Mouse (Mus musculus) forebrain, embryonic 15.5 days (tissue): ENCODE data around the gene Olfr775. TPM values are rescaled to one million over a fixed set of nuclear protein-coding genes. Genes with fewer than 3 reads are reported as not detected.

Experiments used
- ATAC-seq: fragments of 200-750 bp; cut with Nextera tagmentation; replicated peaks from 2 replicates; pipeline ENCODE4 v1.8.0; 2017; ENCODE audit warnings: mild to moderate bottlenecking, moderate TSS enrichment, moderate library complexity
- H3K27ac ChIP-seq: fragments of 300-500 bp; sonication (generic); replicated peaks from 2 replicates; pipeline ENCODE4 v1.5.1; 2015; ENCODE audit warnings: mild to moderate bottlenecking, inconsistent platforms
- H3K27me3 ChIP-seq: fragments of 300-500 bp; sonication (generic); 2 replicates; pipeline ENCODE4 v1.6.1; 2015; ENCODE audit warnings: inconsistent platforms
- H3K36me3 ChIP-seq: fragments of 300-500 bp; sonication (generic); 2 replicates; pipeline ENCODE4 v1.6.1; 2015; ENCODE audit warnings: mild to moderate bottlenecking, inconsistent platforms
- H3K4me1 ChIP-seq: fragments of 300-500 bp; sonication (generic); 2 replicates; pipeline ENCODE4 v1.6.1; 2015; ENCODE audit warnings: inconsistent platforms
- H3K4me2 ChIP-seq: fragments of 300-500 bp; sonication (generic); replicated peaks from 2 replicates; pipeline ENCODE4 v1.6.1; 2015; ENCODE audit warnings: mild to moderate bottlenecking, inconsistent platforms
- H3K4me3 ChIP-seq: fragments of 300-500 bp; sonication (generic); 2 replicates; pipeline ENCODE4 v1.5.1; 2015; ENCODE audit warnings: mild to moderate bottlenecking, inconsistent platforms
- H3K9ac ChIP-seq: fragments of 300-500 bp; sonication (generic); replicated peaks from 2 replicates; pipeline ENCODE4 v1.6.1; 2015; ENCODE audit warnings: mild to moderate bottlenecking, inconsistent platforms
- H3K9me3 ChIP-seq: fragments of 300-500 bp; sonication (generic); 2 replicates; pipeline ENCODE4 v1.6.1; 2016; ENCODE audit warnings: inconsistent platforms
- WGBS: fragments of 180-500 bp; shearing (Covaris S2); methylation state at CpG from one replicate; pipeline ENCODE4 v1.1.7; 2015; ENCODE audit warnings: mixed read lengths; 5-methylcytosine and 5-hydroxymethylcytosine counted together
- polyA plus RNA-seq: library from polyadenylated mRNA; unstranded; fragments of >200 nt; fragmentation: Nextera tagmentation; extraction: Ambion mirVana; gene quantifications from 2 replicates; pipeline ENCODE4 v1.2.1, GENCODE M21; 2015

The Olfr775 gene
- not detected in 2 replicates for polyA plus RNA-seq

GRCm38 (mm10) chr10:129248112-129248511 is at the start of gene Olfr775:
Gene Olfr775, plus strand, starts transcription at chr10:129248412.
- no peak for ATAC-seq
- Histone ChIP-seq H3K27me3 (no peaks in the 10 kb centered on the region), H3K4me2 (no peak within 1 kb of the TSS), H3K4me3 (no peak within 1 kb of the TSS), H3K36me3 (no peaks in the 10 kb centered on the region), H3K9me3 (no peaks in the 10 kb centered on the region), H3K9ac (no peak within 1 kb of the TSS), H3K4me1 (no peaks in the 10 kb centered on the region), H3K27ac (no peak within 1 kb of the TSS)
- WGBS = 70% methylated on average over 3 of the region's 3 CpGs

- Histone ChIP-seq H3K9me3 (no peaks in the 10 kb centered on the region), H3K4me2 (no peak overlapping the region), H3K9ac (no peak overlapping the region), H3K4me1 (no peaks in the 10 kb centered on the region), H3K27me3 (no peaks in the 10 kb centered on the region), H3K36me3 (no peaks in the 10 kb centered on the region), H3K4me3 (no peak overlapping the region), H3K27ac (no peak overlapping the region)
- no peak for ATAC-seq
- WGBS = 82% methylated on average over 1 of the region's 1 CpGs
Measured at GRCm38 (mm10) chr10:129230737-129231136, 17.5 kb upstream of the Olfr775 start.

GRCm38 (mm10) chr10:129235904-129236303 is 12.3 kb upstream of the Olfr775 start, which contains the start of gene Olfr774:
Gene Olfr774, plus strand, starts transcription at chr10:129236204.
- no peak within 1 kb of the TSS for H3K4me2 ChIP-seq
- no peaks in the 10 kb centered on the region for H3K36me3 ChIP-seq
- no peak within 1 kb of the TSS for H3K4me3 ChIP-seq

GRCm38 (mm10) chr10:129258827-129259226 is 10.6 kb downstream of the Olfr775 start, which contains the start of gene Olfr776:
Gene Olfr776, plus strand, starts transcription at chr10:129259127.
- H3K27ac ChIP-seq = no peak within 1 kb of the TSS
- H3K27me3 ChIP-seq = no peaks in the 10 kb centered on the region
- no peak for ATAC-seq
- H3K4me3 ChIP-seq = no peak within 1 kb of the TSS
- H3K4me2 ChIP-seq = no peak within 1 kb of the TSS
- no peaks in the 10 kb centered on the region for H3K4me1 ChIP-seq
- H3K9ac ChIP-seq = no peak within 1 kb of the TSS
- no peaks in the 10 kb centered on the region for H3K9me3 ChIP-seq
- no peaks in the 10 kb centered on the region for H3K36me3 ChIP-seq

More at GRCm38 (mm10) chr10:129235904-129236303, 12.3 kb upstream of the Olfr775 start, which contains the start of gene Olfr774:
- Histone ChIP-seq H3K9me3 (no peaks in the 10 kb centered on the region), H3K4me1 (no peaks in the 10 kb centered on the region), H3K27ac (no peak within 1 kb of the TSS), H3K27me3 (no peaks in the 10 kb centered on the region), H3K9ac (no peak within 1 kb of the TSS)
- 76% methylated on average over 2 of the region's 2 CpGs for WGBS
- ATAC-seq = no peak

GRCm38 (mm10) chr10:129271081-129271535 is 22.9 kb downstream of the Olfr775 start, which contains the start of gene Olfr777:
Gene Olfr777, minus strand, starts transcription at chr10:129271485.
- 92% methylated on average over 2 of the region's 2 CpGs for WGBS
- no peak for ATAC-seq
- Histone ChIP-seq H3K9ac (no peak within 1 kb of the TSS), H3K4me2 (no peak within 1 kb of the TSS), H3K27ac (no peak within 1 kb of the TSS), H3K27me3 (no peaks in the 10 kb centered on the region), H3K9me3 (no peaks in the 10 kb centered on the region), H3K36me3 (no peaks in the 10 kb centered on the region), H3K4me1 (no peaks in the 10 kb centered on the region), H3K4me3 (no peak within 1 kb of the TSS)

Other genes with a start within 250 kb of the Olfr775 start
- gene Olfr763, start 237.6 kb upstream of the Olfr775 start, polyA plus RNA-seq = not detected in 2 replicates
- gene Olfr764-ps1, start 208.5 kb upstream of the Olfr775 start, polyA plus RNA-seq = not detected in 2 replicates
- gene Olfr765, start 198.4 kb upstream of the Olfr775 start, polyA plus RNA-seq = not detected in 2 replicates
- not detected in 2 replicates for gene Olfr766-ps1, start 179.4 kb upstream of the Olfr775 start, polyA plus RNA-seq
- not detected in 2 replicates for gene Olfr767, start 165.5 kb upstream of the Olfr775 start, polyA plus RNA-seq
- not detected in 2 replicates for gene Olfr768, start 149.0 kb upstream of the Olfr775 start, polyA plus RNA-seq
- not detected in 2 replicates for gene Olfr769, start 130.6 kb upstream of the Olfr775 start, polyA plus RNA-seq
- gene Olfr770, start 109.4 kb upstream of the Olfr775 start, polyA plus RNA-seq = not detected in 2 replicates
- not detected in 2 replicates for gene Olfr771, start 83.7 kb upstream of the Olfr775 start, polyA plus RNA-seq
- not detected in 2 replicates for gene Olfr772, start 70.5 kb upstream of the Olfr775 start, polyA plus RNA-seq
- not detected in 2 replicates for gene Olfr773, start 61.0 kb upstream of the Olfr775 start, polyA plus RNA-seq
- not detected in 2 replicates for gene Olfr774, start 12.2 kb upstream of the Olfr775 start, polyA plus RNA-seq
- not detected in 2 replicates for gene Olfr776, start 10.7 kb downstream of the Olfr775 start, polyA plus RNA-seq
- gene Olfr777, start 23.1 kb downstream of the Olfr775 start, polyA plus RNA-seq = not detected in 2 replicates
- not detected in 2 replicates for gene Olfr780, start 69.7 kb downstream of the Olfr775 start, polyA plus RNA-seq
- gene Olfr781, start 80.4 kb downstream of the Olfr775 start, polyA plus RNA-seq = not detected in 2 replicates
- gene Olfr782, start 100.4 kb downstream of the Olfr775 start, polyA plus RNA-seq = not detected in 2 replicates
- gene Olfr784, start 135.7 kb downstream of the Olfr775 start, polyA plus RNA-seq = 0.05 TPM in 2 replicates
- not detected in 2 replicates for gene Olfr785, start 157.0 kb downstream of the Olfr775 start, polyA plus RNA-seq
- not detected in 2 replicates for gene Olfr786, start 178.9 kb downstream of the Olfr775 start, polyA plus RNA-seq
- not detected in 2 replicates for gene Olfr787, start 213.4 kb downstream of the Olfr775 start, polyA plus RNA-seq
- not detected in 2 replicates for gene Olfr788, start 222.6 kb downstream of the Olfr775 start, polyA plus RNA-seq
- gene Olfr789, start 236.3 kb downstream of the Olfr775 start, polyA plus RNA-seq = not detected in 2 replicates